Mouse (Mus musculus): ENCODE measurements around the gene Acacb. TPM values are rescaled to one million over a fixed set of nuclear protein-coding genes. Genes with fewer than 3 reads are reported as not detected.

The Acacb gene
- polyA plus RNA-seq, 1 experiment from 2014 or later, result 3.6 TPM

- H3K27me3 ChIP-seq (ENCODE audit: control insufficient read depth, insufficient read depth, low read length), result no peaks in the 10 kb centered on the region
- WGBS, result 25% methylated on average over 7 of the region's 7 CpGs
- no peak overlapping the region for H3K27ac ChIP-seq (replicated peaks; ENCODE audit: low read depth, low read length)
- ATAC-seq (replicated peaks; ENCODE audit: insufficient number of reproducible peaks, low FRiP score, low TSS enrichment, low read depth) (no peak), DNase-seq (ENCODE audit: low spot score) (peak; percentile 10)
- H3K4me2 ChIP-seq (ENCODE audit: low read depth, low read length), result no peak overlapping the region
- H3K4me3 ChIP-seq (ENCODE audit: low read depth, low read length), result no peak overlapping the region
- no peaks in the 10 kb centered on the region for H3K36me3 ChIP-seq (replicated peaks; ENCODE audit: control insufficient read depth, insufficient read depth, low read depth, low read length)
- no peaks in the 10 kb centered on the region for H3K4me1 ChIP-seq (ENCODE audit: control insufficient read depth, insufficient read depth, low read length)
- no peaks in the 10 kb centered on the region for H3K9me3 ChIP-seq (replicated peaks; ENCODE audit: control insufficient read depth, low read length)
- H3K9ac ChIP-seq (replicated peaks; ENCODE audit: low read length), result no peak overlapping the region
Observed at GRCm38 (mm10) chr5:114238924-114239323, 92.6 kb downstream of the Acacb start.

- no peak overlapping the region for H3K27ac ChIP-seq (replicated peaks; ENCODE audit: low read depth, low read length)
- no peaks in the 10 kb centered on the region for H3K27me3 ChIP-seq (ENCODE audit: control insufficient read depth, insufficient read depth, low read length)
- no peak overlapping the region for H3K4me3 ChIP-seq (ENCODE audit: low read depth, low read length)
- no peak for ATAC-seq (replicated peaks; ENCODE audit: insufficient number of reproducible peaks, low FRiP score, low TSS enrichment, low read depth)
- H3K36me3 ChIP-seq (replicated peaks; ENCODE audit: control insufficient read depth, insufficient read depth, low read depth, low read length), result no peaks in the 10 kb centered on the region
- no peak overlapping the region for H3K4me2 ChIP-seq (ENCODE audit: low read depth, low read length)
- 53% methylated on average over 14 of the region's 14 CpGs for WGBS
- no peak overlapping the region for H3K9ac ChIP-seq (replicated peaks; ENCODE audit: low read length)
- no peak for DNase-seq (ENCODE audit: low spot score)
- no peaks in the 10 kb centered on the region for H3K4me1 ChIP-seq (ENCODE audit: control insufficient read depth, insufficient read depth, low read length)
- H3K9me3 ChIP-seq (replicated peaks; ENCODE audit: control insufficient read depth, low read length), result no peaks in the 10 kb centered on the region
Observed at GRCm38 (mm10) chr5:114239737-114240136, 93.4 kb downstream of the Acacb start.

- no peaks in the 10 kb centered on the region for H3K27me3 ChIP-seq (ENCODE audit: control insufficient read depth, insufficient read depth, low read length)
- no peak overlapping the region for H3K9ac ChIP-seq (replicated peaks; ENCODE audit: low read length)
- H3K36me3 ChIP-seq (replicated peaks; ENCODE audit: control insufficient read depth, insufficient read depth, low read depth, low read length), result no peaks in the 10 kb centered on the region
- H3K4me3 ChIP-seq (ENCODE audit: low read depth, low read length), result no peak overlapping the region
- no peak overlapping the region for H3K27ac ChIP-seq (replicated peaks; ENCODE audit: low read depth, low read length)
- peaks cover 5% of the 10 kb centered on the region; the same call in 1 of the 2 replicates for H3K4me1 ChIP-seq (ENCODE audit: control insufficient read depth, insufficient read depth, low read length)
- DNase-seq (ENCODE audit: low spot score) (no peak), ATAC-seq (replicated peaks; ENCODE audit: insufficient number of reproducible peaks, low FRiP score, low TSS enrichment, low read depth) (no peak)
- H3K4me2 ChIP-seq (ENCODE audit: low read depth, low read length), result no peak overlapping the region
- WGBS, result 79% methylated on average over 7 of the region's 7 CpGs
- no peaks in the 10 kb centered on the region for H3K9me3 ChIP-seq (replicated peaks; ENCODE audit: control insufficient read depth, low read length)
Observed at GRCm38 (mm10) chr5:114246465-114246864, 100.1 kb downstream of the Acacb start.

DNA sequence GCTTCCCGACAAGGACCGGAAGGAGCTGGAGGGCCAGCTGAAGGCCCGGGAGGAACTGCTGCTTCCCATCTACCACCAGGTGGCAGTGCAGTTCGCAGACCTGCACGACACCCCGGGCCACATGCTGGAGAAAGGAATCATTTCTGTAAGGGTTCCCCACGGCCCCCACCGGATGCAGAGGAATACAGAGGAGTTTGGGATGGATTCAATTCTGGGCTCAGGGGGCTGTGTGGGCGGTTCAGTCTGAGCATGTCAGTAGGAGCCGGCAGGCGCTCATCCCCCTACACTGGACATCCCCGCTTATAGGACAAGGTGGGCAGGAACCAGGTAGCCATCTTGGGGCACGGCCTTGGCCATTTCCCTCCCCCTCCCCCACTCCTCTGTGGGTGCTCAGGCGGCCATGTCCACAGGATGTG is 101.8 kb downstream of the Acacb start:
- Histone ChIP-seq H3K4me2 (ENCODE audit: low read depth, low read length) (peak overlapping the region; percentile 37), H3K27me3 (ENCODE audit: control insufficient read depth, insufficient read depth, low read length) (no peaks in the 10 kb centered on the region), H3K36me3 (replicated peaks; ENCODE audit: control insufficient read depth, insufficient read depth, low read depth, low read length) (no peaks in the 10 kb centered on the region), H3K4me3 (ENCODE audit: low read depth, low read length) (no peak overlapping the region), H3K9ac (replicated peaks; ENCODE audit: low read length) (peak overlapping the region; percentile 34), H3K27ac (replicated peaks; ENCODE audit: low read depth, low read length) (no peak overlapping the region), H3K4me1 (ENCODE audit: control insufficient read depth, insufficient read depth, low read length) (peaks cover 5% of the 10 kb centered on the region; the same call in 1 of the 2 replicates), H3K9me3 (replicated peaks; ENCODE audit: control insufficient read depth, low read length) (no peaks in the 10 kb centered on the region)
- ATAC-seq (replicated peaks; ENCODE audit: insufficient number of reproducible peaks, low FRiP score, low TSS enrichment, low read depth), result peak; percentile 58
- 16% methylated on average over 14 of the region's 14 CpGs for WGBS
- peak; percentile 91 for DNase-seq (ENCODE audit: low spot score)

- H3K27ac ChIP-seq (replicated peaks; ENCODE audit: low read depth, low read length), result no peak overlapping the region
- no peaks in the 10 kb centered on the region for H3K9me3 ChIP-seq (replicated peaks; ENCODE audit: control insufficient read depth, low read length)
- ATAC-seq (replicated peaks; ENCODE audit: insufficient number of reproducible peaks, low FRiP score, low TSS enrichment, low read depth), result no peak
- no peaks in the 10 kb centered on the region for H3K27me3 ChIP-seq (ENCODE audit: control insufficient read depth, insufficient read depth, low read length)
- no peaks in the 10 kb centered on the region for H3K36me3 ChIP-seq (replicated peaks; ENCODE audit: control insufficient read depth, insufficient read depth, low read depth, low read length)
- no peak overlapping the region for H3K9ac ChIP-seq (replicated peaks; ENCODE audit: low read length)
- H3K4me2 ChIP-seq (ENCODE audit: low read depth, low read length), result no peak overlapping the region
- DNase-seq (ENCODE audit: low spot score), result no peak
- no peaks in the 10 kb centered on the region for H3K4me1 ChIP-seq (ENCODE audit: control insufficient read depth, insufficient read depth, low read length)
- WGBS, result 75% methylated on average over 10 of the region's 10 CpGs
- H3K4me3 ChIP-seq (ENCODE audit: low read depth, low read length), result no peak overlapping the region
Observed at GRCm38 (mm10) chr5:114259495-114259894, 113.2 kb downstream of the Acacb start.

- Histone ChIP-seq H3K27ac (replicated peaks; ENCODE audit: low read depth, low read length) (no peak overlapping the region), H3K4me2 (ENCODE audit: low read depth, low read length) (no peak overlapping the region), H3K9ac (replicated peaks; ENCODE audit: low read length) (no peak overlapping the region), H3K4me1 (ENCODE audit: control insufficient read depth, insufficient read depth, low read length) (no peaks in the 10 kb centered on the region), H3K4me3 (ENCODE audit: low read depth, low read length) (no peak overlapping the region), H3K36me3 (replicated peaks; ENCODE audit: control insufficient read depth, insufficient read depth, low read depth, low read length) (no peaks in the 10 kb centered on the region), H3K27me3 (ENCODE audit: control insufficient read depth, insufficient read depth, low read length) (no peaks in the 10 kb centered on the region), H3K9me3 (replicated peaks; ENCODE audit: control insufficient read depth, low read length) (no peaks in the 10 kb centered on the region)
- no peak for ATAC-seq (replicated peaks; ENCODE audit: insufficient number of reproducible peaks, low FRiP score, low TSS enrichment, low read depth)
- DNase-seq (ENCODE audit: low spot score), result no peak
Observed at GRCm38 (mm10) chr5:114261494-114261893, 115.2 kb downstream of the Acacb start.

DNA sequence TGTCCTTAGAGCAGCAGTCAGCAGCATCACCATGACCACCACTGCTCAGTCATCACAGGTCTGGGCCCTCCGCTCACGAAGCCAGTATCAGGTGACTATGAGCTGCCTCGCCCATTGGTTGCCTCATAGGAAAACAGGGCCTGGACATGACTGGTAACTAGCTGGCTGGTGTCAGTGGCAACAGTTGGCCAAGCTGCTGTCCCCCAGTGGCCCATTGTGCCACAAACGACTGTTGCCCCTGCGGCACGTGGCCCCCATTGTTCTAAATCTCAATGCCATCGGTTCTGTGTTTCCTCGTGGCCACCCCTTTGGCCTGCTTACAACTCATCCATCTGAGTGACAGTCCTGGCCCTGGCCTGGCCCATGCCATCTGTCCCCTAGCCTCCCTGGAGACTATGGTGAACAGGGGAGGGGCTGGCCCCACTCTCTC is 117.7 kb downstream of the Acacb start:
- H3K4me2 ChIP-seq (ENCODE audit: low read depth, low read length), result no peak overlapping the region
- H3K36me3 ChIP-seq (replicated peaks; ENCODE audit: control insufficient read depth, insufficient read depth, low read depth, low read length), result no peaks in the 10 kb centered on the region
- ATAC-seq (replicated peaks; ENCODE audit: insufficient number of reproducible peaks, low FRiP score, low TSS enrichment, low read depth) (peak; percentile 72; the same call in 1 of the 2 replicates), DNase-seq (ENCODE audit: low spot score) (no peak)
- H3K4me3 ChIP-seq (ENCODE audit: low read depth, low read length), result no peak overlapping the region
- no peaks in the 10 kb centered on the region for H3K27me3 ChIP-seq (ENCODE audit: control insufficient read depth, insufficient read depth, low read length)
- 80% methylated on average over 8 of the region's 8 CpGs for WGBS
- H3K9ac ChIP-seq (replicated peaks; ENCODE audit: low read length), result no peak overlapping the region
- H3K9me3 ChIP-seq (replicated peaks; ENCODE audit: control insufficient read depth, low read length), result no peaks in the 10 kb centered on the region
- no peak overlapping the region for H3K27ac ChIP-seq (replicated peaks; ENCODE audit: low read depth, low read length)
- no peaks in the 10 kb centered on the region for H3K4me1 ChIP-seq (ENCODE audit: control insufficient read depth, insufficient read depth, low read length)

DNA sequence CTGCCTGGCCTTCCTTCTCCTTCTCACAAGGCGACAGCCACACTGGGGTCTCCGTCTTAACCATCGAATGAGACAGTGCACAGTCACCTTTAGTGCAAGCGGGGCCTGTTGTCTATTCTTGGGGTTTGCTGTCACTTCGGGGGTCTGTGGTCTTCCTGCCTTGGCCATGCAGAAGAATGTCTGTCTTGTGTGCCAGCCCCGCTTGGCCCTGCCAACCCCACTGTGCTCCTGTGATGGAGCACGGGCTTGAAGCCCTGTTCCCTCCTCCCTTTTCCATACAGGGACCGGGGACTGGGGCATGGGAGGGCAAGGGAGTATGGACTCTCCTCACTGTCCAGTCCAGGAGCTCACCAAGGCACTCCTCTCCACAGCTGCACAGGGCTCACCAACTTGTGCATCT is 118.5 kb downstream of the Acacb start:
- ATAC-seq (replicated peaks; ENCODE audit: insufficient number of reproducible peaks, low FRiP score, low TSS enrichment, low read depth), result no peak
- no peaks in the 10 kb centered on the region for H3K9me3 ChIP-seq (replicated peaks; ENCODE audit: control insufficient read depth, low read length)
- no peaks in the 10 kb centered on the region for H3K27me3 ChIP-seq (ENCODE audit: control insufficient read depth, insufficient read depth, low read length)
- 86% methylated on average over 8 of the region's 8 CpGs for WGBS
- H3K27ac ChIP-seq (replicated peaks; ENCODE audit: low read depth, low read length), result no peak overlapping the region
- no peak overlapping the region for H3K4me2 ChIP-seq (ENCODE audit: low read depth, low read length)
- H3K36me3 ChIP-seq (replicated peaks; ENCODE audit: control insufficient read depth, insufficient read depth, low read depth, low read length), result no peaks in the 10 kb centered on the region
- no peak for DNase-seq (ENCODE audit: low spot score)
- no peak overlapping the region for H3K9ac ChIP-seq (replicated peaks; ENCODE audit: low read length)
- no peak overlapping the region for H3K4me3 ChIP-seq (ENCODE audit: low read depth, low read length)
- H3K4me1 ChIP-seq (ENCODE audit: control insufficient read depth, insufficient read depth, low read length), result no peaks in the 10 kb centered on the region
